Mouse (Mus musculus) urinary bladder, adult 18-20 months (tissue): ENCODE measurements around the gene Rcor2.

Source experiments
- DNase-seq, 2 experiments: peaks; one replicate each; pipeline ENCODE4 v3.0.0; 2022; ENCODE audit warnings: low spot score in 2 of 2, mixed read lengths in 2 of 2

The Rcor2 gene

GRCm38 (mm10) chr19:7264766-7265331 lies 2.3 kb upstream of the Rcor2 start:
- DNase-seq = no peak

- DNase-seq = no peak
These were observed 1.5 kb upstream of the Rcor2 start for GRCm38 (mm10) chr19:7265478-7266191.

- DNase-seq = no peak
These were observed 699 bp upstream of the Rcor2 start for GRCm38 (mm10) chr19:7266421-7266831.

GRCm38 (mm10) chr19:7267781-7268721 lies 926 bp downstream of the Rcor2 start:
- DNase-seq = peak; percentile 63

GRCm38 (mm10) chr19:7268722-7269090 lies 1.6 kb downstream of the Rcor2 start:
- peak; percentile 45 to 69 for DNase-seq

- no peak for DNase-seq
These were observed 2.3 kb downstream of the Rcor2 start for GRCm38 (mm10) chr19:7269290-7270044.

GRCm38 (mm10) chr19:7273486-7273885 lies 6.4 kb downstream of the Rcor2 start:
- DNase-seq = no peak

GRCm38 (mm10) chr19:7274326-7274990 lies 7.3 kb downstream of the Rcor2 start:
- no peak for DNase-seq

GRCm38 (mm10) chr19:7275131-7275789 lies 8.1 kb downstream of the Rcor2 start:
- no peak for DNase-seq

GRCm38 (mm10) chr19:7276053-7276659 lies 9.0 kb downstream of the Rcor2 start:
- no peak for DNase-seq

- no peak for DNase-seq
These were observed 9.7 kb downstream of the Rcor2 start for GRCm38 (mm10) chr19:7276796-7277195.

- DNase-seq = no peak
These were observed 11.2 kb downstream of the Rcor2 start for GRCm38 (mm10) chr19:7278200-7278906.

GRCm38 (mm10) chr19:7279114-7279513 lies 12.0 kb downstream of the Rcor2 start:
- DNase-seq = no peak

GRCm38 (mm10) chr19:7280557-7281330 lies 13.6 kb downstream of the Rcor2 start:
- no peak for DNase-seq

GRCm38 (mm10) chr19:7286563-7287315 lies 19.6 kb downstream of the Rcor2 start:
- DNase-seq = no peak

- DNase-seq = no peak
These were observed 21.2 kb downstream of the Rcor2 start for GRCm38 (mm10) chr19:7288288-7288687.

- DNase-seq = peak in 1 of 2 experiments; percentile 45
These were observed 22.6 kb downstream of the Rcor2 start for GRCm38 (mm10) chr19:7289767-7290166.
